Mouse (Mus musculus) layer of hippocampus, adult 8-10 months (tissue): ENCODE measurements at regions not wholly inside any gene's neighbourhood (a gene's known extent, or its start where the extent isn't known, plus 50 kb on each side); places are given as distances from the start of the nearest gene placed in this dataset.

Experiments
- DNase-seq, 2 experiments: peaks; one replicate each; pipeline ENCODE4 v3.0.0; 2022; ENCODE audit warnings: low spot score in 2 of 2

- DNase-seq: no peak
Observed at GRCm38 (mm10) chr6:126362331-126362730, 172.9 kb downstream of the Kcna5 start.

GRCm38 (mm10) chr6:126353346-126353745 lies 181.9 kb downstream of the Kcna5 start:
- DNase-seq: no peak

- DNase-seq: no peak
Observed at GRCm38 (mm10) chr6:126350476-126350875, 183.8 kb upstream of the Ntf3 start.

GRCm38 (mm10) chr6:126349905-126350304 lies 183.2 kb upstream of the Ntf3 start:
- no peak for DNase-seq

- DNase-seq: no peak
Observed at GRCm38 (mm10) chr6:126345221-126345620, 178.5 kb upstream of the Ntf3 start.

GRCm38 (mm10) chr6:126340098-126340610 lies 173.4 kb upstream of the Ntf3 start:
- DNase-seq: peak; percentile 70 to 75

GRCm38 (mm10) chr6:126337711-126338110 lies 171.0 kb upstream of the Ntf3 start:
- DNase-seq: no peak

GRCm38 (mm10) chr6:126334258-126334657 lies 167.5 kb upstream of the Ntf3 start:
- DNase-seq: peak; percentile 17 to 22

- no peak for DNase-seq
Observed at GRCm38 (mm10) chr6:126327187-126327586, 160.5 kb upstream of the Ntf3 start.

GRCm38 (mm10) chr6:126318523-126318922 lies 151.8 kb upstream of the Ntf3 start:
- DNase-seq: no peak

- DNase-seq: no peak
Observed at GRCm38 (mm10) chr6:126310786-126311480, 144.2 kb upstream of the Ntf3 start.

- peak in 1 of 2 experiments; percentile 4 for DNase-seq
Observed at GRCm38 (mm10) chr6:126303086-126303485, 136.4 kb upstream of the Ntf3 start.

- no peak for DNase-seq
Observed at GRCm38 (mm10) chr6:126291581-126291980, 124.9 kb upstream of the Ntf3 start.

GRCm38 (mm10) chr6:126287166-126287565 lies 120.5 kb upstream of the Ntf3 start:
- DNase-seq: no peak

- no peak for DNase-seq
Observed at GRCm38 (mm10) chr6:126286201-126286600, 119.5 kb upstream of the Ntf3 start.

- no peak for DNase-seq
Observed at GRCm38 (mm10) chr6:126284409-126284808, 117.7 kb upstream of the Ntf3 start.

GRCm38 (mm10) chr6:126280352-126280751 lies 113.6 kb upstream of the Ntf3 start:
- DNase-seq: no peak

- DNase-seq: no peak
Observed at GRCm38 (mm10) chr6:126245986-126246385, 79.3 kb upstream of the Ntf3 start.

- no peak for DNase-seq
Observed at GRCm38 (mm10) chr6:126245431-126245830, 78.7 kb upstream of the Ntf3 start.

GRCm38 (mm10) chr6:126242299-126242698 lies 75.6 kb upstream of the Ntf3 start:
- no peak for DNase-seq

GRCm38 (mm10) chr6:126240256-126240655 lies 73.5 kb upstream of the Ntf3 start:
- no peak for DNase-seq
